In the genomic region with DNA sequence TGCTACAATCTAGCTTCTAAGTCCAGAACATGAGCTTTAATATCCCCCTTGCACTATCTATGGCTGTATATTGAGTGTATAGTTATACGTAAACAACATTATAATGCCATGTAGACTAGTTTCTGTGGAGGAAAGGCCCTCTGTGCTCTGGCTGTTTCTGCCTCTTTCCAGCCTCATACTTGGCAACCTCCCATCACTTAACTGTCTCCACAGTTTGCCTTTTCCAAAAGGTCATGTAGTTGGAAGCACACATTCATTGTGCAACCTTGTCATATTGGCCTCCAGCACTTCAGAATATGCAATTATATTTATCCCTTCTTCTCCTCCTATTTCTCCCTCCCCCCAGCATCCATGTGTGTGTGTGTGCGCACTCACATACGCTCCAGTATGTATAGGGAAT, we compare ENCODE assay signal across 18 mouse cellular contexts.
A peak's percentile ranks its signal among the peaks of the same experiment; 100 is the strongest.
DNase-seq lines count a peak whose midpoint lies in the region; ATAC-seq and TF ChIP-seq lines count a peak whose summit lies in the region.
"Had no signal": no experiment of that assay in that cellular context is flagged by ENCODE, and none has a peak within 500 bp of the region (broad histone marks: within the 10 kb centered on the region; RNA-seq: fewer than 3 reads in every experiment).

No protein-coding gene starts in this region.

- no peak for DNase-seq in cerebellum, adult 11 months
- peak; percentile 19 for DNase-seq in lung, embryonic 14.5 days
- no peak for DNase-seq in lung, postnatal 10 days
- DNase-seq in lung, postnatal 14 days, result peak; percentile 2
- no peak for DNase-seq in lung, adult 18-20 months
- DNase-seq in thymus, postnatal 10 days (ENCODE audit: low spot score in 2 of 2), result no peak
- DNase-seq: cerebellum, adult 18-20 months; cerebellum, adult 9-11 months; cerebellum, postnatal 36 days; gastrocnemius, postnatal 14 days; heart, adult 2 months; heart, postnatal 14 days had no signal

- 90% methylated on average over 3 of the region's 3 CpGs for WGBS in lung, embryonic 14.5 days

- no peaks in the 10 kb centered on the region for H3K9me3 ChIP-seq in lung, embryonic 14.5 days (ENCODE audit: low read depth, low read length)
- H3K9me3 ChIP-seq: embryonic facial prominence, embryonic 10.5 days; forebrain, embryonic 13.5 days; heart, embryonic 15.5 days; hindbrain, embryonic 13.5 days had no signal

- no peak for TF ChIP-seq CTCF in lung, embryonic 14.5 days (IDR thresholded peaks at IDR 0.05; ENCODE audit: low read depth)

- H3K27me3 ChIP-seq in lung, embryonic 14.5 days (ENCODE audit: insufficient read depth, low read length), result no peaks in the 10 kb centered on the region
- H3K27me3 ChIP-seq: forebrain, embryonic 13.5 days; heart, embryonic 15.5 days; hindbrain, embryonic 13.5 days had no signal

- no peak overlapping the region for H3K9ac ChIP-seq in lung, embryonic 14.5 days
- H3K9ac ChIP-seq: forebrain, embryonic 13.5 days; forebrain, postnatal 0 days; heart, embryonic 15.5 days; hindbrain, embryonic 13.5 days had no signal

- no peaks in the 10 kb centered on the region for H3K4me1 ChIP-seq in lung, embryonic 14.5 days (ENCODE audit: insufficient read depth)
- H3K4me1 ChIP-seq: forebrain, embryonic 13.5 days; heart, embryonic 15.5 days; hindbrain, embryonic 13.5 days had no signal

- H3K4me2 ChIP-seq in lung, embryonic 14.5 days, result no peak overlapping the region
- H3K4me2 ChIP-seq: hindbrain, embryonic 13.5 days had no signal

- no peak overlapping the region for H3K4me3 ChIP-seq in lung, embryonic 14.5 days (ENCODE audit: low read depth, low read length)
- H3K4me3 ChIP-seq: embryonic facial prominence, embryonic 10.5 days; forebrain, embryonic 13.5 days; heart, adult 2 months; heart, embryonic 15.5 days; hindbrain, embryonic 13.5 days had no signal

- ATAC-seq in cerebellum, adult (ENCODE audit: insufficient number of reproducible peaks, low FRiP score, low TSS enrichment), result peak; percentile 52; the same call in 1 of the 2 replicates
- no peak for ATAC-seq in lung, embryonic 14.5 days (ENCODE audit: insufficient read depth)

- no peaks in the 10 kb centered on the region for H3K36me3 ChIP-seq in lung, embryonic 14.5 days (ENCODE audit: insufficient read depth)
- H3K36me3 ChIP-seq: embryonic facial prominence, embryonic 10.5 days; heart, embryonic 15.5 days; hindbrain, embryonic 13.5 days had no signal

- H3K27ac ChIP-seq in lung, embryonic 14.5 days (ENCODE audit: low read depth), result no peak overlapping the region
- H3K27ac ChIP-seq: embryonic facial prominence, embryonic 10.5 days; forebrain, embryonic 13.5 days; heart, adult 2 months; heart, embryonic 15.5 days; hindbrain, embryonic 13.5 days had no signal

Comparison
In these comparisons a context has a peak if more than half of its experiments do, and no peak if none do; other contexts are left out.
1. DNase-seq: peak in lung, embryonic 14.5 days (single experiment) and lung, postnatal 14 days (single experiment); none in cerebellum, adult 11 months (single experiment), lung, postnatal 10 days (single experiment), lung, adult 18-20 months (0 of 2) and thymus, postnatal 10 days (0 of 2).